Mouse (Mus musculus): ENCODE measurements at regions not wholly inside any gene's neighbourhood (a gene's known extent, or its start where the extent isn't known, plus 50 kb on each side); places are given as distances from the start of the nearest gene placed in this dataset.

- TF ChIP-seq CTCF (conservative IDR thresholded peaks at IDR 0.05; ENCODE audit: low read length) (no peak), NANOG (IDR thresholded peaks at IDR 0.05; ENCODE audit: borderline replicate concordance, low read length) (no peak)
These were observed 624.4 kb upstream of the BB014433 start for GRCm38 (mm10) chr8:15670298-15670697.
